Mouse (Mus musculus) kidney, adult 11 months (tissue): Measurements from ENCODE around the gene Lrfn3.
A peak's percentile ranks its signal among the peaks of the same experiment; 100 is the strongest.

Experiments
- DNase-seq: peaks from one replicate; pipeline ENCODE4 v3.0.0; 2022

The Lrfn3 gene

GRCm38 (mm10) chr7:30339432-30340109 is 23.0 kb downstream of the Lrfn3 start:
- DNase-seq = no peak

DNA sequence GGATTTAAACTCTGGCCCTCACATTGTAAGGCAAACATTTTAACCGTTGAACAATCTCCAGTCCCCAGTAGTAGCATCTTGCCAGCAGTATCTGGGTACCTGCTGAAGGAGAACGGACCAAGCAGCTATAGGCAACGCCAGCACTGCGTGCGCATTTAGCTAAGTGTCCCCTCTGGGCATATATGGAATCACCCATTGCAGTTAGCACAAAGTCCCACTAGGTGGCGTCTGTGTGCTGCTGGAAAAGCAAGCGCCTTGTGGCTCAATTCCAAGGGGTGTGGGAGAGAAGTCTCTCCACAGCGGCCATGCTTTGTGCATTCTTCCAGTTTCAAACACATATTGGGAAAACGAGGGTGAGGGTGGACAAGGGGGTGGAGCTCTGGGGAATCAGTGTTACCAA is 26.2 kb downstream of the Lrfn3 start:
- DNase-seq = peak; percentile 54

DNA sequence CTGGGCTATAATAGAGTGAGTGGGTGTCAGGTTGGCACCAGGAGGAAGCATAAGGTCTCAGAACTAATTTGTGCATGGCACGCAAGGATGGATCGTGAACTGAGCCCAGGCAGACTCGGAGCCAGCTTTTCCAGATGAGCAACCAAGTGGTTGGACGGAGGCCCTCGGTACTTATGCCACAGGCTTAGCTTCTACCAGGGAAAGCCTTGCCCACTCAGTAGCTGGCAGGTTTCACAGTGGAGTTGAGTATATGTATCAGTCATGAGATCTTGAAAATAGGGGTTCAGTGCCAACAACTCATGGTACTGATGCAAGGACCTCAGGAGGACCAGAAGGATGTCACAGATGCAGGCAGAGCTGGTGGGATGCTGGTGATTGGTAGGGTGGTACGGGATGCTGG is 26.9 kb downstream of the Lrfn3 start:
- DNase-seq = no peak

DNA sequence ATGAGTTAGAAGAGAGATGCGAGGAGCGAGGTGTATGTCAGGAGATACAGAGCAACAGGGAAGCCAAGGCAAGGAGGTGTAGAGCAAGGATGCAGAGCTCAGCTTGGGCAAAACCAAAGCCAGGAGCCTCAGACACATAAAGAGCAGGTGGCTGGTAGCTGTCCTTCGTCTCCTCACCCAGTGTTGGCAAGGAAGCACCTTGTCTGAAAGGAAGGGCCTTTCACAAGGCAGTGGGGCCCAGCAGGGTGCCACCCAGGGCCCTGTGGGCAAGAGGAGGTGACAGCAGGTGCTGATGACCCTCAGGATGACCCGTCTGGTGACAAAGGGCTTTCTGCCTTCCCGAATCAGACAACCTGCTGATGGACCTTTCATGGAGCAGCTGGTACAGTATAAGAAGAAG is 28.0 kb downstream of the Lrfn3 start:
- DNase-seq = no peak

GRCm38 (mm10) chr7:30333436-30333835 is 29.1 kb downstream of the Lrfn3 start:
- DNase-seq = peak; percentile 86

- DNase-seq = no peak
Measured at GRCm38 (mm10) chr7:30332622-30333259, 29.8 kb downstream of the Lrfn3 start.

DNA sequence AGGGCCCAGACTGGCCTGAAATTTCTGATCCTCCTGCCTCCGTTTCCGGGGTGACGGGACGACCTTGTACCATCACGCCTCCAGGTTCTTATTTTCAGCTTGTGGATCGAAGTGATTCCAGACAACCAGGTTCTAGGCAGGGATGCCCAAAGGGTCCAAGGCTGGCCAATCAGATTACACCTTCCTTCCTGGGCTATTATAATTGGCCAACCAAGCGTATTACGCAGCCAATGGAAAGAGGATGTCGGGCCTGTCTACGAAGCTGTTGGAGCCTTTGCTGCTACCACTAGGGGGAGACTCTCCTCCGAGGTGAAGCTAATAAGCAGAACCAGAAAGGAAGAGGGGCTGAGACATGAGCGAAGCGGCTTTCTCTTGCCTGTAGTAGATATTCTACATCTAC is 30.7 kb downstream of the Lrfn3 start:
- DNase-seq = peak; percentile 74

DNA sequence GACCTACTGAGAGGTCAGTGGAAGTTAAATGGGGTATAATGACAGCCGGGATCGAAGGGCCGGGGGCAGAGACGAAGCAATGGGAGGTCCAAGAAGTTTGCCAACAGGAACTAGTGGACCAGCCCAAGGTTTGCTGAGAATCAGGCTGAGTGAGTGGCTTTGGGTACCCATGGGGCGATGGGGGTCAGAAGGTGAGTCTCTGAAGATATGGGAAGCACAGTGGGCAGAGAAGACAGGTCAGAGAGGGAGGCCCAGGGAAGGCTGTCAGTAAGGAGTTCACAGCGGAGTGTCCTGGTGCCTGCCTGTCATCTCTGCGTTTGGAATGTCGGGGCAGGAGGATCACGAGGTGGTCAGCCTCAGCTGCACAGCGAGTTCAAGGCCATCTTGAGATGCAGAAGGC is 34.2 kb downstream of the Lrfn3 start:
- no peak for DNase-seq

DNA sequence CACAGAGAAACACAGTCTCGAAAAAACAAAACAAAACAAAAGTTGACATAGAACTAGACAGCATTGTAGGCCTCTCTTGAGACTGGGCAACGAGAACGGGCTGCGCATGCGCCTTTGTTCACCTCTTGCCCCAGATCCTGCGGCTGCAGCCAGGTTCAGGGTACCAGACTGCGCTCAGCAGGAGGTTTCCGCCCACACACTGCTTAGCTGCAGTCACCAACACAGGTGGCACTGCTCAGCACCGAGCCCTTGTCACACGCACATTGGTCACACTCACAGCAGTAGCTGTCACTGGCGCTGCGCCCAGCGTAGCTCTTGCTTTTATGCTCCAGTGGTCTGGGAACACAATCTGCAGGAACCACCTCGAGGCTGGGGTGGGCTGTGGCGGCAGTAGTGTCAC is 35.4 kb downstream of the Lrfn3 start:
- peak; percentile 65 for DNase-seq

DNA sequence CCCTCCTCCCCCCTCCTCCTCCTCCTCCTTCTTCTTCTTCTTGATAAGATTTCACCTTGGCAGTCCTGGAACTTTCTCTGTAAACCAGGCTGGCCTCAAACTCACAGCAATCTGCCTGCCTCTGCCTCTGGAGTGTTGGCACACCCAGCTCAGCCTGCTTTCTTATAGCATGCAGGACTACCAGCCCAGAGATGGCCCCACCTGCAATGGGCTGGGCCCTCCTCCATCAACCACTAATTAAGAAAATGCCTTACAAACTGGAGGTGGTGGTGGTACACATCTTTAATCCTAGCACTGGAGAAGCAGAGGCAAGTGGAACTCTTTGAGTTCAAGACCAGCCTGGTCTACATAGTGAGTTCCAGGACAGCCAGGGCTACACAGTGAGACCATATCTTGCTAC is 36.1 kb downstream of the Lrfn3 start:
- no peak for DNase-seq

DNA sequence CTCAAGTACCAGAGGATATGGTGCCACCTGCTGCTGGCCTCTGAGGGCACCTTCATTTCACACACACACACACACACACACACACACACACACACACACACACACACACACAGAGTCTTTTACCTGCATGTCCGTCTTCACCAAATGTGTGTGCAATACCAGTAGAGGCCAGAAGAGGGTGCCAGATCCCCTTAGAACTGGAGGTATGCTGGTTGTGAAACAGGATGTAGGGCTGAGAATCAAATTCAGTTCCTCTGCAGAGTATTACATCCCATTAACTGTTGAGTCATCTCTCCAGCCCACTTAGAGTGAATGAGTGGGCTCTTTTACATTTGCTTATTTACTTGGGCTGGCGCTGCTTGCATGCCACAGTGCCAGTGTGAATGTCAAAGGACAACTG is 37.2 kb downstream of the Lrfn3 start:
- no peak for DNase-seq

DNA sequence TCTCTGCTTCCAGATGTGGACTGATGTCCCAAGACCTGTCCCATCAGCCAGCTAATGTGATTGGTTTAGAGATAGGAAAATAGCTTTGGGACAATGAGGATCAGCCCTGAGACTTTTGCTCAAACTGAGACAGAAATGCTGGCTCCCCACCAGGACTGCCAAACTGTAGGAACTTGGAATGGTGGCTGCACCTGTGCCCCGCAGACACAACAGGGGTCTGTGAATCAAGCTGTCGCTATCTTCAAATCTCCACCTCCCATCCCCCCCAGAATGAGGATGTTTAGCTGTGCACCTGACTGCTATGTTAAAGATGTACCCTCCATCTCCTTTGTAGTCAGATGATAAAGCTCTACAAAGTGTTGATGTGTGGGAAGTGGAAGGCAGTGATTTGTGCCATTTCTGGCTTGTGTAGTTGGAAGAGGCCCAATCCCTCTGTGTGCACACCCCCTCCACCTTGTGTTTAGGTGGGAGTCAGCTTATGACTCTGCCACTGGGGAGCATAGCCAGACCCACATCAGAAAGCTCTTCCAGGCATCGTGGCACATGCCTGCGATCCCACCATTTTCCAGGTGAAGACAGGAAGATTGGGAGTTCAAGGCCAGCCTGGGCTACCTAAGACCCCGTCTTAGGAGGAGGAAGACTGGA is 38.1 kb downstream of the Lrfn3 start:
- no peak for DNase-seq

DNA sequence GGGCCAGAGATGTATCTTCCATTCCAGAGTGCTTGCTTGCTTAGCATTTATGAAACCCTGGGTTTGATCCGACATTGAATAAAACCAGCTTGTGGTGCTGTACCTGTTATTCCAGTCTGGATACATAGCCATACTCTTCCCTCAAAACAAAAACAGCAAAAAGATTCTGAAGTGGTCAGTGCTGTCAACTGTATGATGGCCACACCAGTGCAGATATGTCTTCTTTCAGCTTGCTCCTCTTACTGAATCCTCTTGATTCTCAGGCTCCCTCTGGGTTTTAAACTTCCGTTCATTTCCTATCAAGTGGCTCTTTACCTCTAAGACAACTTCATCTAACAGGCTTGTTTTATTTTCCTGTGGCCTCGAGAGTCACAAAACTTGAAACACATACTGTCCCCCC is 38.8 kb downstream of the Lrfn3 start, which contains the start of gene Sdhaf1:
Gene Sdhaf1, minus strand, starts transcription at position 101 of the 400 bp plus-strand sequence.
- no peak for DNase-seq

DNA sequence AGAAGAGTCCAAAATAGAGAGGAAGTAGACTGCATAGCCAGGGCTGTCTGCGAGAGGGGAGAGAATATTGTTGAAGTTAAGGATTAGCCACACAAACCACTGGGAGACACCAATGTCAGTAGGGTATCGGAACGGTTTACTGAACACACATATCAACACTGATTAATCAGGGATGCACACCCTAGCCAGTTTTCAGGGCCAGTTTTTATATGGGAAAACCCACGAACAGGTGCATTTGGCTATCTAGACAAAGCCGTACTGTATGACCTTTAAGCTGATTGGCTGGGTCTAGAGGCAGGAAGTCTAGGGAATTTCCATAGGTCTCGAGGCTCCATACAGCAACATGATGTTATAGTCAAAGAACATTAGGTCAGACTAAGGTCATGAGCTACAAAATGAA is 39.7 kb downstream of the Lrfn3 start:
- DNase-seq = no peak

DNA sequence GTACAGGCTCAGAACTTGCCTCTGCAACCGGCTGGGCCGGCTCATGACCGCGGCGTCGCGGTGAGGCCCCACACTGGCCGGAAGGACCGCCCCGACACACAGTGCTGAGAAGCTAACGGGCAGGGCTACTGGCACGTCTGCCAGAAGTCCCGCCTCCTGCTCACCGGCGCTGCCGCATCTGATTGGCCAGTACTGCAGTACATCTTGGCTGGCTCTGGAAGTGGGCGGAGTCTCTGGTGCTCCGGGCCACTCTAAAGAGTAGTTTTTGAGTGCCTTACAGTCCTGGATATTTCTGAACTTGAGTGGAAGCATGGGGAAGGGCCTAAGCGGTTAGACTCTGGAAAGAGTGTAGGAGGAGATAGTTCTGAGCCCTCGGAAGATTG is 40.3 kb downstream of the Lrfn3 start:
- peak; percentile 98 for DNase-seq

- peak; percentile 92 for DNase-seq
Measured at GRCm38 (mm10) chr7:30321539-30322284, 40.9 kb downstream of the Lrfn3 start, which contains the start of gene E130208F15Rik. Gene E130208F15Rik (plus strand): TSS chr7:30321740.

- no peak for DNase-seq
Measured at GRCm38 (mm10) chr7:30320946-30321345, 41.6 kb downstream of the Lrfn3 start.

DNA sequence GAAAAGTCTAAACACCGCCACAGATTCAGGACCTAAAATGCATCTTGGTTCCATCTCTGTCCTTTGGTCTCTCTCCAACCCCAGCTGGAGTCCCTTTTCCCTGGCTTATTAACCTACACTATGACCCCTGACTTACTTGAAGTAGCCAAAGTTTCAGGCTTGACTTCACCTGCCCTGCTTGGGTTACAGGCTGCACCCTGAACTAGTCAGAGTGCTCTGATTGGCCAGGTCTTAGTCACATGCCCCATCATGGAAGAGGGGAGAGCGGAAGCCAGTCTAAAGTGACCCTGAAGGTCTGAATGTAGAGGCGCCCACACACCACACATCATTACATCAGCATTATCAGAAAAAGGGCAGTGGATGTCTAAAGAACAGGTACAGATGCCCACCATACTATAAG is 44.4 kb downstream of the Lrfn3 start:
- DNase-seq = peak; percentile 73

DNA sequence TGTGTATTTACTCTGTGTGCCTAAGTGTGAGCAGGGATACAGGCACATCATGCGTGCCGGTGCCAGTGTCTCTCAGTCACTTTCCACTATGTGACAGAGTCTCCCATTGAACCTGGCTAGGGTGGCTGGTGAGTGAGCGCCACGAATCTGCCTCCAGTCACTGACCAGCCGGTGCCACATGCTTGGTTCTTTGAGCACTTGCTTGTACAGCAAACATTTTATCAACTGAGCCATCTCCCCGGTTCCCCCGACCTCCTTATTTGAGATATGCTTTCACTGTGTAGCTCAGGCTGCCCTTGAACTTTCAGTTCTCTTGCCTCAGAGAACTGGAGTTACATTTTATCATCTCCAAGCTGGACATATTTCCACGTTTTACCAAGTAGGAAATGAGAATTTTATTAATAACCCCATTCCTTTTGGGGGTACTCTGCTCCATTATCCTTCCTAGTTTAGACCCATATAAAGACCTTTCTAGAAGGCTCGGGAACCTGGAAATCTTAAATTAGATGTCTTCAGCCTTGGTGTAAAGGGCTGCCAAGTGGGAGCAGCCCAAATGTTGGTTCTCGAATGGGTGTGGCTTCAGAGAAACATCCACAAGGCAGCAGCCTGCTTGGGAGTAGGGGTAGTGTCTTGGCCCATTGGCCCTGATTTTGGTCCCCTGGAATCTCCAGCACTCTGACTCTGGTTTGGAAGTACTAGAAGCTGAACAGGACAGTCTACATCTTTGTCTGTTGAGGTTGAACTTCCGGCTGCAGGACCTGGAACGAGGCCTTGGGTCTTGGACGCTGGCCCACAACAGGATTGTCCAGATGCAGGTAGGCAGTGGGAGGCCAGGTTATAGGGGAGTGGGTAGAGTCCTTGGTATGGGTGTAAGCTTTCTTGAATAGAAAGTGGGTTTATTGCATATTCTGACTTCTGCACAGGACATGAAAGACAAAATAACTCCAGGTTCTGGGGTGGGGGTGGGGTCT is 46.7 kb downstream of the Lrfn3 start:
- DNase-seq = no peak

GRCm38 (mm10) chr7:30314721-30315155 is 47.8 kb downstream of the Lrfn3 start, which contains the start of gene Syne4:
Gene Syne4 (plus strand): TSS chr7:30314807.
- no peak for DNase-seq

DNA sequence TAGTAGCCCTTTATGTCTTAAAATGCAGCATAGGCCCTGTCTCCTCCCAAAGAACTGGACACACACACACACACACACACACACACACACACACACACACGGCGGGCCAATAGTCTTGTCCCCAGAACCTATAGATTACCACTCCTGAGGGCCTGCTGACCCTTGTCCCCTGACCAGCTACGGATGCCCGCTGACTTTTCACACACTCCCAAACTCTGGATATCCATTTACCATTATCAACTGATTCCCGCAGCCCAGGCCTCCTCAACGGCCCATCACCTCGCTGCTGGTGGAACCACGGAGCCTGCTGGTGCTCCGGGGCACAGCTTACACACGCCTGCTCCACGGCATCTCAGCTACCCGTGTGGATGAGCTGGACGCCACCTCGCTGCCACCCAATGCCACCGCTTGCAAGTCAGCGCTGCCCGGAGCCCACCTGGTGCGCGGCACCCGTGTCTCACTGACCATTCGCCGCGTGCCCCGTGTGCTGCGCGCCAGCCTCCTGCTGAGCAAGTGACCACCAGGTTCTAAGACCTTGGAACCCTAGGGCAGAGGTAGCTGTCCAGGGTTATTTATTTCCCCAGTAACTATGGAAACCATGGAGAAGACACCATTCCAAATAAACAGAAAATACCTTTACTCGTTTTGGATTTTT is 48.8 kb downstream of the Lrfn3 start:
- DNase-seq = peak; percentile 81

DNA sequence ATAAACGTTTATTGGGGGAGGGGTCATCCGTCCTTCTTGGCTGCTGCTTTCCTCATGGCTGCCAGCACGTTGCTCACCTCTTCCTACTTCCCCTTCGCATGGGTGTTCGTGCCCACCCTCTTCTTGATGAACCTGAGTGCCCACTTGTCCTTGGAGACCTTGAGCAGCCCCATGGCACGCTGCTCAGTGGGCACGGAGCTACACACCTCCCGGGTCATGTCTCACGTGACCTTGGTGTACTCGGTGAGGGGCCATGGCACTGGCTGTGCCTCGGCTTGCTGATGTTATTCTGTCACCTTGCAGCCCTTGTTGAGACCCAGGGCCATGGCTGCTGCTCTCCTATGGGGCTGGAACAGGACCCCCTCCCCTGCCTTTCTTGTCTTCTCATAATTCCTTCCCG is 52.4 kb downstream of the Lrfn3 start:
- DNase-seq = no peak
